Comparison of ENCODE assay signal across 13 mouse cellular contexts in genomic region chr12:5204071-5204840, GRCm38 (mm10).
DNase-seq lines count a peak whose midpoint lies in the region; ATAC-seq lines count a peak whose summit lies in the region.
"Had no signal": no experiment of that assay in that cellular context is flagged by ENCODE, and none has a peak within 500 bp of the region (broad histone marks: within the 10 kb centered on the region; RNA-seq: fewer than 3 reads in every experiment).

No protein-coding gene starts in this region.

- H3K4me2 ChIP-seq in kidney, embryonic 16.5 days (replicated peaks; ENCODE audit: low read depth, low read length), result no peak overlapping the region
- H3K4me2 ChIP-seq in forebrain, embryonic 12.5 days, result no peak overlapping the region
- H3K4me2 ChIP-seq: forebrain, embryonic 13.5 days; liver, embryonic 12.5 days; midbrain, embryonic 13.5 days had no signal

- H3K9ac ChIP-seq in kidney, embryonic 16.5 days (replicated peaks; ENCODE audit: low read length), result no peak overlapping the region
- no peak overlapping the region for H3K9ac ChIP-seq in forebrain, embryonic 12.5 days
- H3K9ac ChIP-seq: forebrain, embryonic 13.5 days; liver, embryonic 12.5 days; midbrain, embryonic 13.5 days had no signal

- intact Hi-C loops in gastrocnemius, postnatal 14 days (cut with DNase I; ENCODE audit: low total_unique reads), result no loop called here

- no peaks in the 10 kb centered on the region for H3K27me3 ChIP-seq in kidney, embryonic 16.5 days (ENCODE audit: insufficient read depth, low read length)
- 0 out of 2 replicates have a peak, but pooled peaks cover 1% of the 10 kb centered on the region for H3K27me3 ChIP-seq in forebrain, embryonic 12.5 days
- H3K27me3 ChIP-seq: forebrain, embryonic 13.5 days; midbrain, embryonic 13.5 days; Patski had no signal

- DNase-seq in kidney, adult 11 months, result peak; percentile 71
- peak; percentile 43 to 52 for DNase-seq in adrenal gland, adult 18-20 months (ENCODE audit: low spot score in 2 of 2)
- peak; percentile 85 for DNase-seq in gastrocnemius, postnatal 14 days
- DNase-seq in lung, postnatal 14 days, result peak; percentile 28
- DNase-seq in spleen, adult 18-20 months, result no peak

- H3K36me3 ChIP-seq in kidney, embryonic 16.5 days (ENCODE audit: insufficient read depth, low read length), result no peaks in the 10 kb centered on the region
- no peaks in the 10 kb centered on the region for H3K36me3 ChIP-seq in forebrain, embryonic 12.5 days (replicated peaks)
- H3K36me3 ChIP-seq: embryonic facial prominence, embryonic 10.5 days; liver, embryonic 12.5 days; midbrain, embryonic 13.5 days had no signal

- no peaks in the 10 kb centered on the region for H3K9me3 ChIP-seq in kidney, embryonic 16.5 days (ENCODE audit: low read length)
- no peaks in the 10 kb centered on the region for H3K9me3 ChIP-seq in forebrain, embryonic 12.5 days
- H3K9me3 ChIP-seq: embryonic facial prominence, embryonic 10.5 days; forebrain, embryonic 13.5 days; liver, embryonic 12.5 days; midbrain, embryonic 13.5 days had no signal

- H3K4me3 ChIP-seq in kidney, embryonic 16.5 days (ENCODE audit: low read length), result no peak overlapping the region
- H3K4me3 ChIP-seq in forebrain, embryonic 12.5 days (replicated peaks), result no peak overlapping the region
- H3K4me3 ChIP-seq: embryonic facial prominence, embryonic 10.5 days; forebrain, embryonic 13.5 days; liver, embryonic 12.5 days; midbrain, embryonic 13.5 days had no signal

- WGBS in kidney, embryonic 16.5 days, result 55% methylated on average over 11 of the region's 11 CpGs
- WGBS in forebrain, embryonic 12.5 days, result 87% methylated on average over 11 of the region's 11 CpGs

- peaks cover 7% of the 10 kb centered on the region for H3K4me1 ChIP-seq in kidney, embryonic 16.5 days (ENCODE audit: insufficient read depth, low read length)
- peaks cover 11% of the 10 kb centered on the region for H3K4me1 ChIP-seq in forebrain, embryonic 12.5 days
- H3K4me1 ChIP-seq: liver, embryonic 12.5 days had no signal

- ATAC-seq in kidney, embryonic 16.5 days (ENCODE audit: low FRiP score, low TSS enrichment), result no peak
- ATAC-seq in frontal cortex, adult (ENCODE audit: low TSS enrichment), result no peak
- ATAC-seq in forebrain, embryonic 12.5 days (ENCODE audit: low FRiP score), result no peak
- ATAC-seq: forebrain, embryonic 13.5 days; liver, embryonic 12.5 days; midbrain, embryonic 13.5 days; Patski had no signal

- no peak overlapping the region for H3K27ac ChIP-seq in kidney, embryonic 16.5 days (ENCODE audit: low read length)
- H3K27ac ChIP-seq in forebrain, embryonic 12.5 days, result no peak overlapping the region
- H3K27ac ChIP-seq: embryonic facial prominence, embryonic 10.5 days; forebrain, embryonic 13.5 days; liver, embryonic 12.5 days; midbrain, embryonic 13.5 days had no signal

Comparison
In these comparisons a context has a peak if more than half of its experiments do, and no peak if none do; other contexts are left out.
1. DNase-seq: peak in kidney, adult 11 months (single experiment), adrenal gland, adult 18-20 months (2 of 2), gastrocnemius, postnatal 14 days (single experiment) and lung, postnatal 14 days (single experiment); none in spleen, adult 18-20 months (0 of 2).